Mouse (Mus musculus): ENCODE measurements at regions not wholly inside any gene's neighbourhood (a gene's known extent, or its start where the extent isn't known, plus 50 kb on each side); places are given as distances from the start of the nearest gene placed in this dataset.

DNA sequence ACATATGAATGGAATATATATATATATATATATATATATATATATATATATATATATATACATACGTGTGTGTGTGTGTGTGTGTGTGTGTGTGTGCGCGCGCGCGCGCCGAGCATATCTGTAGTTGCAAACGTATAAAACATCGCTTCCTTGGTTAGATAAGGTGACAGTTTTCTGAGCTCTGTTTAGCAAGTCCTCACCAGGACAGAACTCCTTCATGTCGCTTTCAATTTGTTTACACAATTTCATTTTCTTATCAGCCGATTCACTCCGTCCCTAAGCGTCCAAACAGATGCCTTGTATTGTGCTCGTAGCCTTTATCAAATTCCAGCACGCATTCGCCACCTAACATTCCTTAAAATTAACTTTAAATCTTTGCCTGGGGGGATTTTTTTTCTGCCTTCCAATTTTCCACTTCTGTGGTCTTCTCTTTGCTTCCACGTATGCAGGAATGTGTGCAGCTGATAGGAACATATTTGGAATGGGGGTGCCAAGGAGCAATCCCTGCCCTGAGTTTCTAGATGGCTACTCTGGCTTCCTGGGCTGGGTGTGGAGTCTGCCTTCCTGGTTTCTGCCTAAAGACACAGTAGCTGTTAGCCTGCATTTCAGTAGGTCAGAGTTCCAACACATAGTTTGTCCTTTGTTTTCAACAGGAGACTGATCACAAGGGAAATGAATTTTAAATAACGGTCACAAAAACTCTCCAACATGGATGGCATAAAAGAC is 575.7 kb downstream of the Robo2 start:
- DNase-seq (ENCODE audit: low spot score in 2 of 2) = no peak

DNA sequence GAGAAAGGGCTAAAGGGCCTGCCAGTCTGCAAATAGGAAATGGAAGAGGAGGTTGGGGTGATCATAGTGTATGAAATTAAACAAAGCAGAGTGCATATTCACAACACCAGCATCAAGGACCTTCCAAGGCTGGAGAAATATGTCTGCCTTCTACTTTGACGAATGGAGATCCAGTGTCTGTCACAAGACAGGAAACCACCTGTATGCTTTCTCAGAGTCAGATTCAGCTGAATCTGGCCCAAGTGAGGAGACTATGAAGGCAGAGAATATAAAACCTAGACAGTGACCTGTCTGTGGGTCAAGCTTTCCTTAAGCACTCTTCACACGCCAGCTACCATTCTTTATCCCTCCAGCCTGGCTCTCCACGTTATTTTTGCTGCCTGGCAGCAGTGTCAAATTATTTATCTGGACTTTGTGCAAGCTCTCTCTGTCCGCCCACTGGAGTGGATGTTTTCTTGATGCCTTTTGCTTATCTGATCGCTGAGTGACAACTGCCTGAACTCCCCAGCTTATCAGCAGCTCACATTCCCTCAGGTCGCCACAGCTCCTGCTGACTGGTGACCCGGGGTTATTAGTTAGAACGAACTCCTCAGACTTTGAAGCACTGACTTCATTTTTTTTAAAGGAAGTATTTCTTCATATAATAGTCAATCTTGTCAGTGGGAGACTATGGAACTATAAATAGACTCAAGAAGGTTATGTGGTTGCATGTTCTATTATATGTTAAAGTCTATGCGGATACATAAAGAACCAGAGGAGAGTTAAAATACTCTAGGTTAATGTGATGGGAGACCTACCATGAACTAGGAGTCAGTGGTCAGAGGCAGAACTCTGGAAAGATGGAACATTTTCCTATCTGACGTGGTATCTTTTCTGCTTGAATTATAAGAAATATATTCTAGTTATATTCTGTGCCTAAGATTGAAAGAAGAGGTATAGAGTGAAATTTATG is 590.0 kb downstream of the Robo2 start:
- DNase-seq (ENCODE audit: low spot score in 2 of 2) = no peak

DNA sequence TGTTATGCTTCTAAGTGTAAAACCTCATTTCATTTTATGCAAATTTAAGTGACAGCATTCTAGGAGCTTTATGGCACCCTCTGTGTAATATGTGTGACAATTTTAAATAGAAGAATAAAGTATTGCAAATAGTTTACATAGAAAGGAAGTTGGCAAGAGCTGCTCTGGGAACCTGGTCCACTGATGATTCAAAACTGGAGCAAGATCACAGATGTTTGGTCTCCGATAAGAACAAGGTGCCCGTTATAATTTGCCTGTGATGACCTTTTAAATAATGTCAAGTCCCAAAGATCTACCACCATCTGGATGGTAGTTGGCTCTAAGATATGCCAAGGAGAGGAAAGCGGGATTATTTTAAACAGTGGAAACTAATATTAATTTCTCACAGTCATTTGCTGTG is 607.1 kb downstream of the Robo2 start:
- no peak for DNase-seq (ENCODE audit: low spot score in 2 of 2)

DNA sequence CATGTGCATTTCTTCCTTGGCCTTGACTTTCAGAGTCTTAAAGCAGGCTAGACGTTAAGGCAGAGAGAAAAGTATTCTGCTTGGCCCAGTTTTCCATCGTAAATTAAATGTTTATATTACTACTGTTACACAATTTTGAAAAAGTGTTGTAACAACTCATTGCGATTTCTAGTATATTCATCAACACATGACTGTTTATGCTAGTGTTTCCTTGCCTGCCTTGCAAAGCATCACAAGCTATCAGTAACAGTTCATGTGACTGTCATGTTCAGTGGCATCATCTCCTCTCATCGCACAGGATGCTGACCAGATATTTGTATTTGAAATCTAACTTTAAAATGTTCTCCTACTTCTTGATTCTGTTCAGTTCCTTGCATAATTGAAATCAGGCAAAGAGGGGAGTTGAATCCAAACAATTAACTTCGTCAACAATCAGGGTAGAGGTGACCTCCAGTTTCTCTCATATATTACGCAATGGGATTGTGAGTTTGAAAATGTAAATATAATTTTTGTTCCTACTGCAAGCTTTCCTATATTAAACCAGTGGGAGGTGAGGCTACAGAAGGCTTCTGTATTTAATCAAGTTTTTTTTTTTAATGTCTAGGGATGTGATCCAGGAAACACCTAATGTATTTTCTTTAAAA is 615.0 kb downstream of the Robo2 start:
- DNase-seq (ENCODE audit: low spot score in 2 of 2) = no peak

DNA sequence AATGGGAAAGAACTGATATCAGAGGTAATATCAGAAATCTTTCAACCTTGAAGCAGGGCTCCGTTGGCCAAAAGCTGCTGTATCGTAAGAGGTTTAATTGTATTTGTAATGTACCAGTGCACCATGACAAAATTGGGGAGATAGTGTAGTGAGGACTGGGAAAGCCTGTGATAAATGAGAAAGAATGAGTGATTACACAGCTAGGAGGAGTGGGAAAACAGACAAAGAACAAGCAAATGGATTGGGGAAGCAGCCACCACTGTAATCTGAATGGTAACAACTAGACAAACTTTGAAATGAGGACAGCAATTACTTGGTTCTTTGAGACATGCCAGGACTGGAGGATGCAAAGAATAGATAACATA is 626.6 kb downstream of the Robo2 start:
- no peak for DNase-seq (ENCODE audit: low spot score in 2 of 2)

DNA sequence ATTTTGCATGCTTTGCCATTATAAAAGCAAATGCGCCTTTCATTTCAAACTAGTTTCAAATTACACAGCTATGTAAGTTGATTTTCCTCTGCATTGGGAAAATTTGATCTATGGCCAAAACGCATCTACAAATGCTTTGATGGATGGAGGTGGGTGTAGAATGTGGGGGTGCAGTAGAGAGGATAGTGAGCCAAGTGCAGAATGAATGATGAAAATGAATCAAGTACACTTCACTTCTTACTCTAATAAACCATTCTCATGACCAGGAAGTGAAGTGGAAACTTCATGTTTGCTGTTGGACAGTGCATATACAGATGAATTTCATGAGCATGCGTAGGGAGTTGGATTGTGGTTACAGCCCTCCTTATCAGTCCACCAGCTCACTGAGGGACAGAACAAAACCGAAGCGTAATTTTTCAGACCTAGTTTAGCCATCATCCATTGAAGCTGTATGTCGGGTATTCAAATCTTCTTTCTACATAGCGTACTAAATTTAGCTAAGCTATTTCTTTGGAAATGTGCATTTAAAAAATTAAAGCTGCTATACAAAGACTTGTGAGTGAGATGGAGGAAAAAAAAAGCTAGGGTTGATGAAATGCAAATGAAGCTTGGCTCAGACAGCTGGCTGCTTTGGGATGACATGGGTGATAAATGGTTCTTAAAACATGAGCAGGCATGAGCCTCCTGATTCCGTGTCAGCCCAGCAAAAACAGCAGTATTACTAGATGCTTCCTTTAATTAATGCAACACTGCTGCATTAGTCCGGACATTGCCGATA is 627.1 kb downstream of the Robo2 start:
- DNase-seq (ENCODE audit: low spot score in 2 of 2) = peak; percentile 11 to 34

DNA sequence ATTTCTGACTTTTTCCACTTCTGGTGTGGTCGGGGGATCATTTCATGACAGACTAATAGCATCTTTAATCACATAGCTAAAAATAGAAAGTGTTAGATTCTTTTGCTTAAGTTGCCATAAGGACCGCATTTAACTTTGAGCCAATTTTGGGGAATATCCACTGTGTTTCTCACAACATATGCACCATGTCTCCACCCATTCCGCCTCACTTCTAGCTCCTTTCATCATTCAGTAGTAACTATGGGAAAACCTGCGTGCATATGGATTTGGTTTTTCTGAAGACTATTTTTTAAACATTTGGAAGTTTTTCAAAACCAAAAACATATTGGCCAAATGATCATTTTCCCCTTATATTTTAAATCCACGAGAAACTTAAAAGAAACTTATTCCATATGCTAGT is 639.2 kb downstream of the Robo2 start:
- no peak for DNase-seq (ENCODE audit: low spot score in 2 of 2)

DNA sequence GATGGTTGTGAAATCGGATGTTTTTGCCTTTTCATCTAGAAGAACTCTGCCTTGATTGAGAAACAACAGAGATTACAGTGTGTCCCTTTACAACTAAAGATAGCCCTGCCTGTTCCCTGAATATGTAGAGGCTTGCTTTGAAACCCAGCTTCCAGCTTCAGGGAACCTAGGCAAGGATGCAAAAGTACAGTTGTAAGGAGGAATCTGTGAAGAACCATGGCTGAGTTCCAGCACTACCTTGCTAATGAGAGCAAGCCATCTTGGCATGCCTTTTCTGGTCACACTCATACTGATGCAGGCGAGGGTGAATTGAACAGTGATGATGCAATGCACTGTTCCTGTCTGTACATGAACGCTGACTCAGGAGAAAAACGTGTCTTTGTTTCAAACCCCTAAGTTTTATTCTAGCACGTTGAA is 641.2 kb downstream of the Robo2 start:
- DNase-seq (ENCODE audit: low spot score in 2 of 2) = no peak

DNA sequence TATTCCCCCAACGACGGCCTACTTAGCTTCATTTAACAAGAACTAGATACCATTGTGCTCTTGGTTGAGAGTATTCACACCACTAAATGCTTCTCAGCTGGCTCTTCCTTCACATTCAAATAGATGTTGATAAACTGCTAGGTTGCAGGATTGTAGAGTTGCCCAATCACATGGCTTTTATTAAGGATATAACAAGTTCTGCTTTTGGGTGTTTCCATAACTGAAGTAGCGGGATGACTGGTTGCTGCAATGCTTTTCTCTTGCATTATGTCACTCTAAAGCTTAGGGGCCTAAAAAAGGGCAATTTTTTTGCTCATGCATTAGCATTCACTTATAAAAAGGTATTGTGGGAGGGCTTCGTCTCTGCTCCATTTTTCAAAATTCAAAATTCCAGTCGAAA is 641.9 kb downstream of the Robo2 start:
- no peak for DNase-seq (ENCODE audit: low spot score in 2 of 2)

DNA sequence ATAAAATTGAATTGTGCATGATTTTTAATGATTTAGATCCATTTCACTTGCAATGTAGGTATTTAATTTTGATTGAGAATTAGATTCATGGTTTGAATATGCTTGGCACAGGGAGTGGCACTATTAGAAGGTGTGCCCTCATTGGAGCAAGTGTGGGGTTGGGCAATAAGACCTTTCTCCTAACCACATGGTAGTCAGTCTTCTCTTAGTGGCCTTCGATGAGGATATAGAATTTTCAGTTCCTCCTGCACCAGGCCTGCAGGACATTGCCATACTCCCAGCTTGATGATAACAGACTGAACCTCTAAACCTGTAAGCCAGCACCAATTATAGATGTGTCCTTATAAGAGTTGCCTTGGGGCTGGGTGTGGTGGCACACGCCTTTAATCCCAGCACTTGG is 642.9 kb downstream of the Robo2 start:
- DNase-seq (ENCODE audit: low spot score in 2 of 2) = no peak

DNA sequence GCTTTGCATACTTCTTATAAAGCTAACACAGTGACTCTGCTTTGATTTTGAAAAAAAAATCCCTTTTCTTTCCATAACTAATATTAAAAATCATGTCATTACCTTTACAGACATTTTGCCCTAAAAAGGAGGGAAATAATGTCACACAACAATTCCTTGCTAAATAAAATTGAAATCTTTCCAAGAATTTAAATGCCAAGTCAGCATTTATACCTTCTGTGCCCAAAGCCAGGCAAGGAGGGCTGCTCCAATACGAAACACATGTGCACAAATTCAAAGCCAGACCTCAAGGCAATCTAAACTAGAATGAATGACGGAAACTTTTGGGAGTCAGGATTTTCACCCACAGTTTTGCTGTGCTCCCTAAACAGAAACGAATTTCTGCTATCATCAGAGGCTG is 646.4 kb downstream of the Robo2 start:
- DNase-seq (ENCODE audit: low spot score in 2 of 2) = no peak

DNA sequence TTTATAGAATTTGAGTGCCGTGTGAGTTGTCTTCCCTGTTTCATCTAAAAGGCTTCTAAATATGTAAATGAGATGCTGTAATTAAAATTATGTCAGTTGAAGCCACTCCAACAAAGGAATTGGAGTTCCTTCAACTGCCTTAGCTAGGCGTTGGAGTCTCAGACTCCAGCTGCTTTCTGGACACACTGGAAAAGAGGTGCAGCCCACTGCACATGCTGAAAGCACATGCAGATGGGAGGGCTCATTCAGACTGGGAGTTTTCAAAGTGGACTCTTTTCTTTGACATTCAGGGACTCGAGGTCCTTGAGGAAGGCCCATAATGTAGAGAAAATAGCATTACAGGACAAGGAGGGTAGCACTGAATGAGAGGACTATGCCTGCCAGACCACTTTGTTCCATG is 650.7 kb downstream of the Robo2 start:
- DNase-seq (ENCODE audit: low spot score in 2 of 2) = no peak

DNA sequence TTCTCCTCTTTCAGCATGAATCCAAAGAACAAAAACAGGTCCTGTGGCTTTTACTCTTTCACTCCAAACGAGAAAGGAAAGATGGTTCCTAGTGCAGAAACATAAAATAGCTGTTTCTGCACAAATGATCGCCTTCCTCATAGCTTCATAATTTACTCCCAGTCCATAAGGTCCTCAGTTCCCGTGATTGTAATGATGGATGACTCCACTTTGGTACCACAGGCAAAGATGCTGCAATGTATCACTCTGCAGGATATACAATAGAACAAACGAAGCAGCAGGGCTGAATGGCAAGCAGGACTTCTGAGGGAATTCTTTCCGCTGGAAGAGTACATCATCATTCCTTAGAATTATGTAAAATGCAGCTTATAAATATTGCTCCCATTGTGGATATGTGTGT is 652.8 kb downstream of the Robo2 start:
- DNase-seq (ENCODE audit: low spot score in 2 of 2) = no peak

DNA sequence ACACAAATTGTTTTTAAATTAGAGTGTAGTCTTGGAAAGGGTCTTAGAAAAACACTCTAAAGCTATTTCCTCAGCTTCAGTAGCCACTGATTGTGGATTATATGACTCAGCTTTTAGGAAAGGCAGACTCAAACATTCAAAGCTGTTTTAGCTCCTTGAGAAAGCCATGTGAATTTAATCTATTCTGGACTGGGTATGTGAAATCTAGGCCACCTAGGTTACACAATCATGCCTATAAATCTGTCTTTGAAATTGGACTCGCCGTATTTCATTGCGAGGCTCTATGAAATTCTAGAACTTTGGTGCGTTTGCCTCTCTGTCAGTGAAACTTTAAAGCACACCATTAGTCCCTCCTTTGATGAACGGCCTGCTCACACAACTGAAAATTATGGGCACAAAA is 657.3 kb downstream of the Robo2 start:
- peak in 1 of 2 experiments; percentile 7 for DNase-seq (ENCODE audit: low spot score in 2 of 2)

DNA sequence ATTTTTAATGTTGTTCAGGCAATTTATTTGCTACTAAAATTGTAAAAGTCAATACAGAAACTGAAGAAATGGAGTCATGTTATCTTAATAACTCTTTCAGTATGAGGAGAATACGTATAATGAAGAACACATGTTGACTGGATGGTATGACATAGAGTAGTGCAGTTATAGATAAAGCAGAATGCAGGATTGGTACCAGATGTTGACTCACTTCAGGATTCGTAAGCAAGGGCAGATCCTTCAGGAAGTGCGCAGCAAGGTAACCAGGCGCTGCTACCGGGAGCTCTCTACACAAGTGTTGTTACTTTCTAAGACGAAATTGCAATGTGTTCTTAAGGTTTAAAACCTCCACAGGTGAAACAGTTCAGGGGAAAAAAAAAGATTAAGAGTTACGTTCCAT is 683.3 kb downstream of the Robo2 start:
- DNase-seq (ENCODE audit: low spot score in 2 of 2) = no peak

DNA sequence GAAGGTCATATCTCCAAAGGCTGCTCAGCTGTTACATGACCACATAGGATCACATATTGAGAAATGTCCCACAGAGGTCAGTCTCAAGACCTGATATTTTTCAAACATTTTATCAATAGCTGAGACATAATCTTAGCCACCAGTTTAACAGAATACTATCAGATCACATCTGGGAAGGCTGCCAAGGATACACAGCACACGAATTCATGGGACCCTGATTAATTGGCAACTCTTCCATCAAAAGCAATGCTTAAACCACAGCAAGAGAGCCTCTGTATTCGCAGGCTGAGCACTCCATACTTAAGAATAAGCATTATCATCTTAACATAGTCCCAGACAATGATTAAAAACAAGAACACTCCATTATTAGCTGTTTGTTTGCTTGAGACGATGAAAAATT is 691.9 kb downstream of the Robo2 start:
- no peak for DNase-seq (ENCODE audit: low spot score in 2 of 2)

DNA sequence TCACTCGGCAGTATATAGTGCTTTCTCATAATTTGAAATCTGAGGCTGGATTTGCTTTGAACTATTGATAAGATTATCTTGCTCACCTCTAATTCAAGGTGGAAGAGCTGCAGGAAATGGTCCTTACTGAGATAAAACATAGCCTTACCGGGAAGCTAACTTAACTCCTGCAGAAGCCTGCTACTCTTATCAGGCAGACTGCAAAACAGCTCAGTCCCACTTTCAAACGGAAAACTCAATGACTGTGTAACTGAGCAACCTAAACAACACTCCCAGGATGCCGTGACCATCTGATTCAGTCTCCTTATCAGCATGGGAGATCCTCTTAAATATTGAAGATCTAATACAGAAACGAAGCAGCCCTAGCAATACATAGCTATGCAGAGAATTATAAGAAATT is 695.3 kb downstream of the Robo2 start:
- DNase-seq (ENCODE audit: low spot score in 2 of 2) = no peak

DNA sequence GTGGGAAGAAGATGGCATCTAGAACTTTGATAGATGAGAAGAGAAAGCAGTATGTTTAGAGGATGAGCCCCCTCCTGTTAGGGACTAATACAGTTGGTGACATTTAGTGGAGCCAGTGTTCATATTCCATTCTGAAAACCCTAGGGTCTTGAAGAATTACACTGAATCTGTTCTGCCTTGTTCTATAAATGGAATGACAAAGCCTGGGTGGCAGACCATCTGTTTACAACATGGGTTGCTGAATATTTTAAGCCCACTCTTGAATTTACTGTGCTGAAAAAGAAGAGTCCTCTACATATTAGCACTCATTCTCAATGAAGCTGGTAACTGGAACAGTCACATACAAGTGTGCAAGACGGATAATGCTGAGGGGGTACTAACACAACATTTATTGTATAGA is 704.6 kb downstream of the Robo2 start:
- DNase-seq (ENCODE audit: low spot score in 2 of 2) = peak; percentile 3 to 42

DNA sequence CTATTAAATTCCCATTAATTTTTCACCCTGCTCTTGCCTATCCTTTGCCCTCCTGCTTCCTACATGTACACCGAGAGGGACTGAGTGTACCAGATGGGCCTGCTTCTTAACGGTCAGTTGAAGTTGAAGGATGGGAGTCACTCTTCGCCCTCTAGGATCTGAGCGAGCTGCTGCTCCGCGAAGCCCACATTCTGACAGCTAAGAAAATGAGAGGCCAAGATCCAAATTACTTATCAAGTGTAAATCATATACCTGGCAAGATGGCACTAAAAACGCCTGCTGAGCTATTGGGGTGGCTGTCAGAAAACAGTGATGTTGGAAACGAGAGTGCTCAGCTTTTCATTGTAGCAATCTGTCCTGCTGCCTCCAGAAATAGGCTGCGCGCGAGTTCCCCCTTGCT is 722.4 kb downstream of the Robo2 start:
- DNase-seq (ENCODE audit: low spot score in 2 of 2) = no peak

DNA sequence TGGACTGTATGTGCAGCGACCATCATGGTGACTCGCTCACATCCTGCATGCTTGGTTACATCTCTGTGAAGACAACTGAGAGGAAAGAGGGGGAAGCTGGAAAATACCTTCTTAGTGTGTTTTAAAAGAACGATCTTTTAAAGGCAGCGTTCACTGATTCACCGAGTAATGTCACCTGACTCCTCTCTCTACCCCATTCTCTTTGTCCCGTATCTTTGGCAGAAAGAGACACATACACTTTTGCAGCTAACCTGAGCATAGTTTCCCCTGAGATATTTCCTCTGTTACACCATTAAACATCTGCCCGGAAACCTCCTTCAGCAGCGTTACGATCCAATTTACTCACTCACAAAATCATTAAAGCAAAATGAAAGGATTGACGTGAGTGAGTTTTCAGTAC is 731.8 kb downstream of the Robo2 start:
- DNase-seq (ENCODE audit: low spot score in 2 of 2) = no peak

DNA sequence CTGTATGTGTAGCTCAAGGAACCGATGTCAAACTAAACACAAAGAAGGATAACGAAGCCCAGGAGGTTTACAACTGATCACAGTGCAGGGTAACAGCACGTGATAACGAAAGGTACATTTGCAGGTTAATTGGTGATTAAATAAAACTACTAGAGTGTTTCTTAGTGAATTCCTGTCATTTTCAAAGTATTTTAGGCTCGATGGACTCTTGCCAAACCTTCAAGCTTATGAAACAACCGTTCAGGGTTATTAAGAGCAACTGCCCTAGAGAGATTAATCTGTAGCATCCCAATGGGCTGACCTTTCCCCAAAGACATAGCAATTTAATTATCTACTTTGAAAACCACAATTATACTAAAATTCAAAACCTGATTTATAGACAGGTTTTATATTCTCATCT is 741.1 kb downstream of the Robo2 start:
- DNase-seq (ENCODE audit: low spot score in 2 of 2) = no peak

Measured in frontal cortex, postnatal 36 days (tissue).